Mouse (Mus musculus) lung, adult 2 months (tissue): Measurements from ENCODE around the gene Enpp6. TPM values are rescaled to one million over a fixed set of nuclear protein-coding genes. Genes with fewer than 3 reads are reported as not detected.

Experiments
- DNase-seq: peaks from one replicate; pipeline ENCODE4 v3.0.0; 2022
- H3K4me1 ChIP-seq: fragments of 200-500 bp; 2 replicates; pipeline ENCODE4 v1.6.1; 2011; ENCODE audit warnings: low read length; ENCODE audit not compliant: control insufficient read depth, insufficient read depth
- H3K4me3 ChIP-seq: fragments of 200-500 bp; replicated peaks from 2 replicates; pipeline ENCODE3; 2011; ENCODE audit warnings: low read depth, mild to moderate bottlenecking, control low read depth, low read length; ENCODE audit errors: extremely low read depth
- CTCF ChIP-seq: fragments of 200-500 bp; IDR thresholded peaks from 2 replicates; pipeline ENCODE4 v1.5.1; 2011; ENCODE audit warnings: mild to moderate bottlenecking, low read length, control low read depth; ENCODE audit not compliant: insufficient read depth
- POLR2A ChIP-seq: fragments of 200-500 bp; IDR thresholded peaks from 2 replicates; pipeline ENCODE4 v1.6.1; 2011; ENCODE audit warnings: low read depth, mild to moderate bottlenecking, control low read depth, low read length, borderline replicate concordance; ENCODE audit errors: extremely low read depth
- WGBS: fragments of 180-500 bp; shearing (Covaris S2); methylation state at CpG from one replicate; pipeline ENCODE4 v1.1.7; 2018; 5-methylcytosine and 5-hydroxymethylcytosine counted together
- polyA plus RNA-seq: library from polyadenylated mRNA; depleted of rRNA; stranded (reverse); fragments of >200 nt; gene quantifications from 2 replicates; pipeline ENCODE4 v1.2.3, GENCODE M21; 2012

Enpp6 gene
- polyA plus RNA-seq, 1 experiment: 10.4 TPM

GRCm38 (mm10) chr8:47080037-47080436 is 93.3 kb downstream of the Enpp6 start:
- no peak for DNase-seq
- TF ChIP-seq POLR2A: no peak
- no peak for TF ChIP-seq CTCF
- WGBS: 73% methylated on average over 4 of the region's 4 CpGs
- Histone ChIP-seq H3K4me3 (no peak overlapping the region), H3K4me1 (no peaks in the 10 kb centered on the region)

- TF ChIP-seq POLR2A (no peak), CTCF (no peak)
- DNase-seq: no peak
- 63% methylated on average over 22 of the region's 22 CpGs for WGBS
- H3K4me1 ChIP-seq: no peaks in the 10 kb centered on the region
- H3K4me3 ChIP-seq: no peak overlapping the region
Measured at GRCm38 (mm10) chr8:47082201-47083027, 95.7 kb downstream of the Enpp6 start.

GRCm38 (mm10) chr8:47090021-47090420 is 103.3 kb downstream of the Enpp6 start:
- no peak for DNase-seq
- no peaks in the 10 kb centered on the region for H3K4me1 ChIP-seq
- WGBS: 67% methylated on average over 8 of the region's 8 CpGs
- no peak for TF ChIP-seq POLR2A
- TF ChIP-seq CTCF: no peak
- H3K4me3 ChIP-seq: no peak overlapping the region

- 23% methylated on average over 2 of the region's 2 CpGs for WGBS
- Histone ChIP-seq H3K4me3 (no peak overlapping the region), H3K4me1 (no peaks in the 10 kb centered on the region)
- DNase-seq: no peak
- no peak for TF ChIP-seq CTCF
- no peak for TF ChIP-seq POLR2A
Measured at GRCm38 (mm10) chr8:47105617-47106016, 118.9 kb downstream of the Enpp6 start.

GRCm38 (mm10) chr8:47114133-47114796 is 127.6 kb downstream of the Enpp6 start:
- WGBS: 58% methylated on average over 17 of the region's 17 CpGs
- TF ChIP-seq POLR2A (no peak), CTCF (no peak)
- DNase-seq: no peak
- no peaks in the 10 kb centered on the region for H3K4me1 ChIP-seq
- no peak overlapping the region for H3K4me3 ChIP-seq

- H3K4me3 ChIP-seq: no peak overlapping the region
- TF ChIP-seq CTCF (no peak), POLR2A (no peak)
- no peak for DNase-seq
- H3K4me1 ChIP-seq: no peaks in the 10 kb centered on the region
- 54% methylated on average over 4 of the region's 4 CpGs for WGBS
Measured at GRCm38 (mm10) chr8:47117336-47117735, 130.6 kb downstream of the Enpp6 start.

GRCm38 (mm10) chr8:47119895-47120294 is 133.2 kb downstream of the Enpp6 start:
- TF ChIP-seq CTCF: no peak
- no peak for TF ChIP-seq POLR2A
- no peaks in the 10 kb centered on the region for H3K4me1 ChIP-seq
- no peak for DNase-seq
- no peak overlapping the region for H3K4me3 ChIP-seq
- 65% methylated on average over 1 of the region's 1 CpGs for WGBS

GRCm38 (mm10) chr8:47128859-47129258 is 142.2 kb downstream of the Enpp6 start:
- Histone ChIP-seq H3K4me3 (no peak overlapping the region), H3K4me1 (no peaks in the 10 kb centered on the region)
- no peak for DNase-seq
- TF ChIP-seq CTCF (no peak), POLR2A (no peak)
- WGBS: 96% methylated on average over 1 of the region's 1 CpGs

- 89% methylated on average over 3 of the region's 3 CpGs for WGBS
- no peak for TF ChIP-seq POLR2A
- TF ChIP-seq CTCF: no peak
- Histone ChIP-seq H3K4me1 (peaks cover 3% of the 10 kb centered on the region; the same call in 1 of the 2 replicates), H3K4me3 (no peak overlapping the region)
- DNase-seq: no peak
Measured at GRCm38 (mm10) chr8:47133381-47133780, 146.7 kb downstream of the Enpp6 start.
